Mouse (Mus musculus) frontal cortex, adult (tissue): ENCODE data around the gene Lamtor2.

Experiments used
- ATAC-seq: cut with Nextera tagmentation; 2 replicates; pipeline ENCODE4 v1.9.2; 2017; ENCODE audit warnings: mild to moderate bottlenecking, moderate library complexity, mixed read lengths; ENCODE audit not compliant: low TSS enrichment

Lamtor2 gene

GRCm38 (mm10) chr3:88503881-88504746 is 48.8 kb downstream of the Lamtor2 start:
- ATAC-seq: no peak

- ATAC-seq: peak; percentile 47
These were observed 49.4 kb downstream of the Lamtor2 start for GRCm38 (mm10) chr3:88503505-88503863.

DNA sequence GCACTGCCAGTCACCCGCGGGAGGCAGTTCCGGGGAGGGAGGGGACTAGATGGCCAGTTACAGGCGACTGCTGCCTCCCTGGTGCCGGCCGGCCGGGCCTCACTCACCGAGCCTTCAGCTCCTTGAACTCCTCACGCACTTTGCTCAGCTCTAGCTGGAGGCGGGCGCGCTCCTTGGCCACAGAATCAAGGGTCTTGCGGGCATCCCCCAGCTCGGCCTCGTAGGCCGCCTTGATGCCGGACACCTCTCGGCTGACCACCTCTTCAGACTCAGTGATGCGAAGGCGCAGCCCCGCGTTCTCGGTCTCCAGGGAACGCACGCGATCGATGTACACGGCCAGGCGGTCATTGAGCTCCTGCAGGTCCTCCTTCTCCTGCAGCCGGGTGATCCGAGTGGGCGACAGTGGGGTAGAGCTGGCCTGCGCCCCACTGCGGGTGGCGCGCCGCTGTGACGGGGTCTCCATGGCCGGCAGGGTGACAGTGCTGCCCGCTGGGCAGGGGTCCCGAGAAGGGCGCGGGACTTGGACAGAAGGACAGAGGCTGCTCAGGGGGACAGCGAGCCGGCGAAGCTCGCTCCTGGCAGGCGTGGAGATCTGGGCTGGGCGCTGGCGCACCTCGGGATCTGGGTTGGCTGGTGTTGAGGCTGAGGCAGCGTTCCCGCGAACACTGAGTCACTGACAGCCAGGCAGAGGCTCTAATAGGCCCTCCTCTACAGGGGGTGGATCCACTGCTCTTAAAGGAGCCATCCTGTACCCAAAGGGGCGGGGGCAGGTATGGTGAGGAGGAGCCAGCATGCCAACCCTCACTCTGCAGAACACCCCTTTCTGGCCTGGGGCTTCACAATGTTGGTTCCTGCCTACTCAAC is 50.0 kb downstream of the Lamtor2 start:
- ATAC-seq: peak; percentile 89

- no peak for ATAC-seq
These were observed 50.8 kb downstream of the Lamtor2 start for GRCm38 (mm10) chr3:88502031-88502571.

- ATAC-seq: no peak
These were observed 51.4 kb downstream of the Lamtor2 start for GRCm38 (mm10) chr3:88501366-88502030.

- no peak for ATAC-seq
These were observed 52.1 kb downstream of the Lamtor2 start for GRCm38 (mm10) chr3:88500655-88501365.

DNA sequence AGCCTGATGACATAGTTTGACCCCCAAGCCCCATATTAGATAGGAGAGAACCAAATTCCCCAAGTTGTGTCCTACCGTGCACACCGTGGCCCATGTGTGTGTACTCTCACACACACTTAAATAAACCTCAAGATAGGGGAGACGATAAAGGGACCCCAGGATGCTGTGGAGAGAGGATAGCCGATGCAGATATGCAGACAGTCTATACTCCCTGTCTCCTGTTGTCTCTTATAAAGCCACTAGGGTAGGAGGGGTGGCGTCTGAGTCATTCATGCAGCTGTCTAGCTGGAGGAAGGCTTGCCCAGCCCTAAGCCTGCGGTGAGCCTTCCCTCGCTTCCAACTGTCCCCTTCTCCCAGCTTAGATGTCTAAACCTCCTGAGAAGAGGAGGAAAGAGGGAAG is 52.8 kb downstream of the Lamtor2 start:
- peak; percentile 32; the same call in 1 of the 2 replicates for ATAC-seq
